Mouse (Mus musculus): Measurements from ENCODE around the gene Map9. TPM values are rescaled to one million over a fixed set of nuclear protein-coding genes. Genes with fewer than 3 reads are reported as not detected.
A peak's percentile ranks its signal among the peaks of the same experiment; 100 is the strongest.

The Map9 gene
- polyA plus RNA-seq, 1 experiment, result 0.49 TPM

GRCm38 (mm10) chr3:82364988-82365387 lies 7.1 kb downstream of the Map9 start:
- Histone ChIP-seq H3K27ac (ENCODE audit: control insufficient read depth, insufficient read depth, low read length) (no peak overlapping the region), H3K4me1 (replicated peaks; ENCODE audit: control insufficient read depth, insufficient read depth, low read length) (0 out of 2 replicates have a peak, but pooled peaks cover 2% of the 10 kb centered on the region), H3K4me3 (ENCODE audit: control insufficient read depth, insufficient read depth, low read length) (no peak overlapping the region), H3K27me3 (ENCODE audit: control insufficient read depth, insufficient read depth, low read length) (no peaks in the 10 kb centered on the region), H3K36me3 (ENCODE audit: control insufficient read depth, insufficient read depth, low read length) (no peaks in the 10 kb centered on the region)
- WGBS, result 32% methylated on average over 4 of the region's 4 CpGs
- no peak for TF ChIP-seq POLR2A (IDR thresholded peaks at IDR 0.05; ENCODE audit: control insufficient read depth, extremely low read depth, insufficient read depth, low read length, poor library complexity)
- no peak for TF ChIP-seq CTCF (IDR thresholded peaks at IDR 0.05; ENCODE audit: borderline replicate concordance, control insufficient read depth, extremely low read depth, insufficient read depth, low read length, poor library complexity)
- DNase-seq, result peak; percentile 10

DNA sequence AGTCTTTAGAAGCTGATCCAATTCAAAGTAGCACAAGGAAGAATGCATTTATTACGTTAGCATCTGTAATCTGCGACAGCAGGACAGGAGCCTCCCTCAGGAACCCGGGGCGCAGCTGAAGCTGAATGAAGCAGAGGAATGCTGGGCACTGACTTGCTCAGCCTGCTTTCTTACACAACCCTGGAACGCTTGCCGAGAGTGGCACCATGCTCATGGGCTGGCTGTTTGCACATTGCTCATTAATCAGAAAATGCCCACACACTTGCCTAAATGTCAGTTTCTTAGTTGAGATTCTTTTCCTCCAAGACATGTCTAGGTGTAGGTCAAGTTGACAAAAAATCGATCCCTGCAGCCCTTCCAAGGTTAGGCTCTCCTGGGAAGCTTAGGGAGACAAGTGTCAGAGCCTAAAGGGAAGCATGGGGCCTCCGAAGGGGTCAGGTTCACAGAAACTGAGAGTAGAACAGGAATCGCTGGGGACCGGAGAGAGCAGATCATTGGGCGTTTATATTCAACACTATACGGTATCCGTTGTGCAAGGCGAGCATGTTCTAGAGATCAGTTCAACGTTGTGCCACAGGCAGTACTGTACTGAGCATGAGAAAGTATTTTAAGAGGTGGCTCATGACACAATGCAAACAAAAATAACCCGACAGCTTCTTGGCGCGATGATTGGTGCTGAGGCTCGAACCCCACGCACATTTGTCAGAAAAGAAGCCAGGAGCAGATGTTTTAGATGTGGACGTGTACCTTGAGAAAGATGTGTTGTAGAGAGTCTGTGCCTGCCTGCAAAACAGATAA lies 11.4 kb downstream of the Map9 start:
- Histone ChIP-seq H3K27me3 (ENCODE audit: control insufficient read depth, insufficient read depth, low read length) (no peaks in the 10 kb centered on the region), H3K36me3 (ENCODE audit: control insufficient read depth, insufficient read depth, low read length) (no peaks in the 10 kb centered on the region), H3K4me3 (ENCODE audit: control insufficient read depth, insufficient read depth, low read length) (no peak overlapping the region), H3K4me1 (replicated peaks; ENCODE audit: control insufficient read depth, insufficient read depth, low read length) (no peaks in the 10 kb centered on the region), H3K27ac (ENCODE audit: control insufficient read depth, insufficient read depth, low read length) (no peak overlapping the region)
- 89% methylated on average over 21 of the region's 21 CpGs for WGBS
- no peak for TF ChIP-seq CTCF (IDR thresholded peaks at IDR 0.05; ENCODE audit: borderline replicate concordance, control insufficient read depth, extremely low read depth, insufficient read depth, low read length, poor library complexity)
- TF ChIP-seq POLR2A (IDR thresholded peaks at IDR 0.05; ENCODE audit: control insufficient read depth, extremely low read depth, insufficient read depth, low read length, poor library complexity), result no peak
- DNase-seq, result no peak

- no peaks in the 10 kb centered on the region for H3K36me3 ChIP-seq (ENCODE audit: control insufficient read depth, insufficient read depth, low read length)
- no peaks in the 10 kb centered on the region for H3K4me1 ChIP-seq (replicated peaks; ENCODE audit: control insufficient read depth, insufficient read depth, low read length)
- DNase-seq, result no peak
- H3K27me3 ChIP-seq (ENCODE audit: control insufficient read depth, insufficient read depth, low read length), result no peaks in the 10 kb centered on the region
- H3K27ac ChIP-seq (ENCODE audit: control insufficient read depth, insufficient read depth, low read length), result no peak overlapping the region
- no peak for TF ChIP-seq POLR2A (IDR thresholded peaks at IDR 0.05; ENCODE audit: control insufficient read depth, extremely low read depth, insufficient read depth, low read length, poor library complexity)
- TF ChIP-seq CTCF (IDR thresholded peaks at IDR 0.05; ENCODE audit: borderline replicate concordance, control insufficient read depth, extremely low read depth, insufficient read depth, low read length, poor library complexity), result no peak
- no peak overlapping the region for H3K4me3 ChIP-seq (ENCODE audit: control insufficient read depth, insufficient read depth, low read length)
- WGBS, result 92% methylated on average over 10 of the region's 10 CpGs
Observed at GRCm38 (mm10) chr3:82370439-82371011, 12.7 kb downstream of the Map9 start.

DNA sequence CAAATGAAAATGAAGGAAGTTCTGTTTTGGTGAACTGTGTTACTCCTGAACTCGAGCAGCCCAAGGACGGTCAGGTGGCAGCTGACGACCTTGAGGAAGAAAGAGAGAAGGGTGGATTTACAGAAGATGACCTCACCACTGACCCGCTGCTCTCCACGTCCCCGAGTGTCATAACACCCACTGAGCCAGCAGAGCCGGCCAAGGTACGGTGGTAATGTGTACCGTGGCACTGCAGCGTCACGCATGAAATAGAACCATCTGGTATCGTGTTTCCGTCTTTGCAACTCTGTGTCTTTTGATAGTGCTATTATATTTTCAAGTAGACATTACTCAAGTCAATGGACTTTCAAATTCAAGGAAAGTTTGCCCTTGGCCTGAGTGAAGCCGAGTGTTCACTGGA lies 19.1 kb downstream of the Map9 start:
- Histone ChIP-seq H3K36me3 (ENCODE audit: control insufficient read depth, insufficient read depth, low read length) (no peaks in the 10 kb centered on the region), H3K27me3 (ENCODE audit: control insufficient read depth, insufficient read depth, low read length) (no peaks in the 10 kb centered on the region), H3K27ac (ENCODE audit: control insufficient read depth, insufficient read depth, low read length) (no peak overlapping the region), H3K4me3 (ENCODE audit: control insufficient read depth, insufficient read depth, low read length) (no peak overlapping the region), H3K4me1 (replicated peaks; ENCODE audit: control insufficient read depth, insufficient read depth, low read length) (no peaks in the 10 kb centered on the region)
- DNase-seq, result no peak
- TF ChIP-seq CTCF (IDR thresholded peaks at IDR 0.05; ENCODE audit: borderline replicate concordance, control insufficient read depth, extremely low read depth, insufficient read depth, low read length, poor library complexity) (no peak), POLR2A (IDR thresholded peaks at IDR 0.05; ENCODE audit: control insufficient read depth, extremely low read depth, insufficient read depth, low read length, poor library complexity) (no peak)
- WGBS, result 94% methylated on average over 14 of the region's 14 CpGs

DNA sequence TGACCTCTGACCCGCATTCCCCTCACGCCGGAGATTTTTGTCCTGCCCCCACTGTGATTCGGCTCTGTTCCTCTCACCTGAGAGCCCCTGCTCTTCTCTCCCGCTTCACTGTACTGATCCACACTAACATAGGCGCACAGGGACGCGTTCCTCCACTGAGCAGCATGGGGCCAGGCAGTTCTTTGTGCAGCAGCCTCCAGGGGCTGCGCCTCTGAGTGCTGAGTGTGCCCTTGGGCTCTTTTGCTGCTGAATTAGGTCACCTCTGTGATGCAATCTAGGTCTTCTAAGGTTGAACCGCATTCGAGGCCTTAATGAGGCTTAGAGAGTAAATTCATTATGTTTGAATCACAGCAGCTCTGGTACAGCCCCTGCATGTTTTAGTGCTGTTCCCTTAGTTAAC lies 24.5 kb downstream of the Map9 start:
- Histone ChIP-seq H3K27me3 (ENCODE audit: control insufficient read depth, insufficient read depth, low read length) (no peaks in the 10 kb centered on the region), H3K4me3 (ENCODE audit: control insufficient read depth, insufficient read depth, low read length) (no peak overlapping the region), H3K36me3 (ENCODE audit: control insufficient read depth, insufficient read depth, low read length) (no peaks in the 10 kb centered on the region), H3K4me1 (replicated peaks; ENCODE audit: control insufficient read depth, insufficient read depth, low read length) (no peaks in the 10 kb centered on the region), H3K27ac (ENCODE audit: control insufficient read depth, insufficient read depth, low read length) (no peak overlapping the region)
- WGBS, result 98% methylated on average over 11 of the region's 11 CpGs
- TF ChIP-seq POLR2A (IDR thresholded peaks at IDR 0.05; ENCODE audit: control insufficient read depth, extremely low read depth, insufficient read depth, low read length, poor library complexity) (no peak), CTCF (IDR thresholded peaks at IDR 0.05; ENCODE audit: borderline replicate concordance, control insufficient read depth, extremely low read depth, insufficient read depth, low read length, poor library complexity) (no peak)
- DNase-seq, result no peak

DNA sequence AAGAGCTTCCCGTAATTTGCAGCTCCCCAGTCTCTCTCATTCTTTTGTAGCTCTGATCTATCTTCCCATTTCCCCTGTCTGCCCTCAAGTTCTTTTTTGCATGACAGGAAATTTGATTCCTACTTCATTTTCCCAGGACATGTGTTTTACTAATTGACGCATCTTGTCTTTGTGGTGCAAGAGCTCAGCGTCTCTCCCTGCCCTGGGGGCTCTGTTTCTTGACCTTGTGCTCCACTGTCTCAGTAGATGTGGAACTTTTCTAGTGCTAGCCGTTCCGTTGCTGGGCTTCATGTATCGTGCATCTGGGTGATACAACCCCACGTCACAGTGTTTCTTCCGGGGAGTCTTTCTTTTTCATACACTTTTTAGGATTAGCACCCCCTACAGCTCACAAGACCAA lies 27.2 kb downstream of the Map9 start:
- 96% methylated on average over 8 of the region's 8 CpGs for WGBS
- no peaks in the 10 kb centered on the region for H3K36me3 ChIP-seq (ENCODE audit: control insufficient read depth, insufficient read depth, low read length)
- TF ChIP-seq POLR2A (IDR thresholded peaks at IDR 0.05; ENCODE audit: control insufficient read depth, extremely low read depth, insufficient read depth, low read length, poor library complexity) (no peak), CTCF (IDR thresholded peaks at IDR 0.05; ENCODE audit: borderline replicate concordance, control insufficient read depth, extremely low read depth, insufficient read depth, low read length, poor library complexity) (no peak)
- H3K27ac ChIP-seq (ENCODE audit: control insufficient read depth, insufficient read depth, low read length), result no peak overlapping the region
- no peak for DNase-seq
- H3K27me3 ChIP-seq (ENCODE audit: control insufficient read depth, insufficient read depth, low read length), result no peaks in the 10 kb centered on the region
- no peaks in the 10 kb centered on the region for H3K4me1 ChIP-seq (replicated peaks; ENCODE audit: control insufficient read depth, insufficient read depth, low read length)
- H3K4me3 ChIP-seq (ENCODE audit: control insufficient read depth, insufficient read depth, low read length), result no peak overlapping the region

Data from thymus, adult 2 months (tissue).